8 mouse cellular contexts compared by ENCODE assay signal in the genomic region with DNA sequence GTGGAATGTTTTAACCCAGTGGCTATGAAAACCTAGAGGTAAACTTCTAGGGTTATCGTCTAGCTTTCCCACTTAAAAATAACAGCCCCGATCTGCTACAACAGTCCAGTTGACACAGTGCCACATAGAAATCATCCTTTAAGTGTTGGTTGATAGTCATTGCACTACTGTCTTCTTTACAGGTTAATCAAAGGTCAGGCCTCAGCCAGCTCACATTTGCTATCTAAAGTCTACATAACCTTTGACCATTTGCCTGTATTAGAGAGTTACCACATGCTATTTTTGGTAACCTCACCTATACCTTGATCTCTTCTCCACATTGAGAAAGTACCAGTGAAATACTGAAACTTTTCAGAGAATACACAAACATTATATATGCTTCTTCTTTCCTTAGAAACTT. TPM values are rescaled to one million over a fixed set of nuclear protein-coding genes. Genes with fewer than 3 reads are reported as not detected.
DNase-seq lines count a peak whose midpoint lies in the region; ATAC-seq lines count a peak whose summit lies in the region.

No protein-coding gene starts in this region.

- H3K27me3 ChIP-seq in heart, embryonic 14.5 days (ENCODE audit: control insufficient read depth, insufficient read depth, low read length): no peaks in the 10 kb centered on the region
- no peaks in the 10 kb centered on the region for H3K27me3 ChIP-seq in embryonic facial prominence, embryonic 15.5 days
- no peaks in the 10 kb centered on the region for H3K27me3 ChIP-seq in intestine, embryonic 14.5 days (replicated peaks; ENCODE audit: control insufficient read depth, insufficient read depth, low read length)
- H3K27me3 ChIP-seq in midbrain, embryonic 13.5 days: no peaks in the 10 kb centered on the region

- H3K27ac ChIP-seq in heart, embryonic 14.5 days (replicated peaks in 1 of 2; ENCODE audit: control insufficient read depth in 1 of 2, insufficient read depth in 1 of 2, low read depth in 2 of 2, low read length in 2 of 2): no peak overlapping the region
- peak overlapping the region; percentile 76 for H3K27ac ChIP-seq in embryonic facial prominence, embryonic 15.5 days (replicated peaks)
- H3K27ac ChIP-seq in intestine, embryonic 14.5 days (ENCODE audit: low read depth): peak overlapping the region; percentile 59; the same call in 1 of the 2 replicates
- H3K27ac ChIP-seq in midbrain, embryonic 13.5 days: 0 out of 2 replicates have a peak overlapping the region, but pooled peaks have one; percentile 45

- 82% methylated on average over 2 of the region's 2 CpGs for WGBS in heart, embryonic 14.5 days
- WGBS in embryonic facial prominence, embryonic 15.5 days: 70% methylated on average over 2 of the region's 2 CpGs
- WGBS in intestine, embryonic 14.5 days: 64% methylated on average over 2 of the region's 2 CpGs
- WGBS in midbrain, embryonic 13.5 days: 84% methylated on average over 2 of the region's 2 CpGs

- peak overlapping the region; percentile 65 for H3K4me2 ChIP-seq in heart, embryonic 14.5 days (ENCODE audit: low read length)
- peak overlapping the region; percentile 61 for H3K4me2 ChIP-seq in embryonic facial prominence, embryonic 15.5 days (replicated peaks)
- peak overlapping the region; percentile 56 for H3K4me2 ChIP-seq in intestine, embryonic 14.5 days (ENCODE audit: low read length)
- H3K4me2 ChIP-seq in midbrain, embryonic 13.5 days (replicated peaks): peak overlapping the region; percentile 86

- H3K4me1 ChIP-seq in heart, embryonic 14.5 days (ENCODE audit: control insufficient read depth in 2 of 2, insufficient read depth in 2 of 2, low read length in 2 of 2): peaks cover 4 to 11% of the 10 kb centered on the region in 2 experiments; a peak in 1 of 4 replicates
- peaks cover 16% of the 10 kb centered on the region for H3K4me1 ChIP-seq in embryonic facial prominence, embryonic 15.5 days
- peaks cover 11% of the 10 kb centered on the region; the same call in 1 of the 2 replicates for H3K4me1 ChIP-seq in intestine, embryonic 14.5 days (replicated peaks; ENCODE audit: control insufficient read depth, insufficient read depth, low read length)
- peaks cover 26% of the 10 kb centered on the region for H3K4me1 ChIP-seq in midbrain, embryonic 13.5 days (replicated peaks)

- peak overlapping the region in 1 of 2 experiments; percentile 98; a peak in 1 of 4 replicates for H3K4me3 ChIP-seq in heart, embryonic 14.5 days (ENCODE audit: control insufficient read depth in 1 of 2, insufficient read depth in 1 of 2, low read depth in 1 of 2, low read length in 2 of 2)
- peak overlapping the region; percentile 97 for H3K4me3 ChIP-seq in embryonic facial prominence, embryonic 15.5 days (replicated peaks)
- peak overlapping the region; percentile 81 for H3K4me3 ChIP-seq in intestine, embryonic 14.5 days (ENCODE audit: low read depth, low read length)
- H3K4me3 ChIP-seq in midbrain, embryonic 13.5 days (replicated peaks): peak overlapping the region; percentile 96; the same call in 1 of the 2 replicates

- H3K9ac ChIP-seq in heart, embryonic 14.5 days (ENCODE audit: low read length): peak overlapping the region; percentile 25; the same call in 1 of the 2 replicates
- H3K9ac ChIP-seq in embryonic facial prominence, embryonic 15.5 days: no peak overlapping the region
- no peak overlapping the region for H3K9ac ChIP-seq in intestine, embryonic 14.5 days (ENCODE audit: low read length)
- H3K9ac ChIP-seq in midbrain, embryonic 13.5 days (replicated peaks): no peak overlapping the region; the same call in 1 of the 2 replicates

- ATAC-seq in heart, embryonic 14.5 days (ENCODE audit: insufficient number of reproducible peaks, insufficient read depth, low FRiP score, low read depth): no peak
- no peak for ATAC-seq in embryonic facial prominence, embryonic 15.5 days (ENCODE audit: insufficient number of reproducible peaks, low FRiP score, low TSS enrichment, low read depth)
- ATAC-seq in intestine, embryonic 14.5 days (replicated peaks; ENCODE audit: low FRiP score, low TSS enrichment, low read depth): no peak
- no peak for ATAC-seq in midbrain, embryonic 13.5 days

- intact Hi-C loops in left cerebral cortex, postnatal 36 days (cut with DNase I): loop anchor here (2.0 kb wide), 1 partner anchor 39 kb away; no protein-coding TSS in a partner anchor

- no peaks in the 10 kb centered on the region for H3K36me3 ChIP-seq in heart, embryonic 14.5 days (ENCODE audit: control insufficient read depth, insufficient read depth, low read length)
- H3K36me3 ChIP-seq in embryonic facial prominence, embryonic 15.5 days: no peaks in the 10 kb centered on the region
- no peaks in the 10 kb centered on the region for H3K36me3 ChIP-seq in intestine, embryonic 14.5 days (ENCODE audit: control insufficient read depth, insufficient read depth, low read length)
- H3K36me3 ChIP-seq in midbrain, embryonic 13.5 days: no peaks in the 10 kb centered on the region

- H3K9me3 ChIP-seq in heart, embryonic 14.5 days (ENCODE audit: control insufficient read depth, low read length): no peaks in the 10 kb centered on the region
- no peaks in the 10 kb centered on the region for H3K9me3 ChIP-seq in embryonic facial prominence, embryonic 15.5 days (replicated peaks)
- no peaks in the 10 kb centered on the region for H3K9me3 ChIP-seq in intestine, embryonic 14.5 days (ENCODE audit: control insufficient read depth, low read length)
- no peaks in the 10 kb centered on the region for H3K9me3 ChIP-seq in midbrain, embryonic 13.5 days

- no peak for DNase-seq in heart, postnatal 4 days
- DNase-seq in intestine, embryonic 14.5 days (ENCODE audit: low spot score): no peak
- DNase-seq in left cerebral cortex, postnatal 36 days (ENCODE audit: low spot score in 2 of 2): no peak
- DNase-seq in gastrocnemius, postnatal 25 days: no peak
- DNase-seq in cerebellum, adult 9-11 months: no peak

RNA-seq across cellular contexts. Expression of gene Acap2, which starts 0.7 kb away (rescaled TPM):
- polyA plus RNA-seq in heart, embryonic 14.5 days (2014; fragmentation: Nextera tagmentation; extraction: Ambion mirVana): 14.9 and 15.0 TPM in 2 replicates
- total RNA-seq in heart, postnatal 4 days (2021): 10 to 100 TPM; 27.8 to 29.0 TPM
- 24.0 and 25.3 TPM in 2 replicates for polyA plus RNA-seq in embryonic facial prominence, embryonic 15.5 days (2015; fragmentation: Nextera tagmentation; extraction: Ambion mirVana)
- 24.6 and 27.3 TPM in 2 replicates for polyA plus RNA-seq in intestine, embryonic 14.5 days (2014; fragmentation: Nextera tagmentation; extraction: Ambion mirVana)
- polyA plus RNA-seq in midbrain, embryonic 13.5 days (2015; fragmentation: Nextera tagmentation; extraction: Ambion mirVana): 12.9 and 13.2 TPM in 2 replicates
- total RNA-seq in left cerebral cortex, postnatal 36 days (2021): 100 to 1,000 TPM in 1 of 2 experiments, 10 to 100 TPM in 1; 95.7 to 130 TPM
- 10 to 100 TPM in 1 of 2 experiments, 1 to 10 TPM in 1; 8.5 to 10.8 TPM for total RNA-seq in gastrocnemius, postnatal 25 days (2021)

Comparison
In these comparisons a context has a peak if more than half of its experiments do, and no peak if none do; other contexts are left out.
1. H3K27ac ChIP-seq: peak in embryonic facial prominence, embryonic 15.5 days (single experiment), intestine, embryonic 14.5 days (single experiment) and midbrain, embryonic 13.5 days (single experiment); none in heart, embryonic 14.5 days (0 of 2).
2. Peak in every context shown above with its lines, with median percentiles within 50 percentile points of each other: H3K4me2 ChIP-seq.